Mouse (Mus musculus): ENCODE data around the gene Cdt1. TPM values are rescaled to one million over a fixed set of nuclear protein-coding genes. Genes with fewer than 3 reads are reported as not detected.
"Not testable (repeated sequence)": the region's sequence is repeated elsewhere in the genome, so short reads cannot be mapped to it uniquely, and the experiment has no call there.

Cdt1 gene
- polyA plus RNA-seq, 2 experiments: 34.0 to 79.0 TPM

- Histone ChIP-seq H3K4me2 (replicated peaks; ENCODE audit: low read depth, low read length, severe bottlenecking) (no peak overlapping the region), H3K36me3 (ENCODE audit: control insufficient read depth, insufficient read depth, low read length) (peaks cover 59% of the 10 kb centered on the region), H3K4me1 (ENCODE audit: control insufficient read depth, insufficient read depth, low read length) (peaks cover 20% of the 10 kb centered on the region), H3K27ac (replicated peaks; ENCODE audit: low read depth, low read length) (no peak overlapping the region), H3K4me3 (replicated peaks; ENCODE audit: low read length) (peak overlapping the region; percentile 93; the same call in 1 of the 2 replicates), H3K27me3 (ENCODE audit: control insufficient read depth, insufficient read depth, low read length) (no peaks in the 10 kb centered on the region), H3K9ac (ENCODE audit: low read depth, low read length, severe bottlenecking) (no peak overlapping the region), H3K9me3 (ENCODE audit: control insufficient read depth, low read length) (no peaks in the 10 kb centered on the region)
- ATAC-seq (ENCODE audit: low FRiP score, low read depth) (no peak), DNase-seq (ENCODE audit: low spot score) (no peak)
- no peak for TF ChIP-seq POLR2A (IDR thresholded peaks at IDR 0.05; ENCODE audit: borderline replicate concordance, extremely low read depth, insufficient read depth, insufficient read length)
- WGBS: 92% methylated on average over 16 of the region's 16 CpGs
Observed at GRCm38 (mm10) chr8:122569996-122570395, 2.2 kb downstream of the Cdt1 start.

- H3K36me3 ChIP-seq (ENCODE audit: control insufficient read depth, insufficient read depth, low read length): peaks cover 62% of the 10 kb centered on the region
- H3K9ac ChIP-seq (ENCODE audit: low read depth, low read length, severe bottlenecking): no peak overlapping the region
- H3K4me2 ChIP-seq (replicated peaks; ENCODE audit: low read depth, low read length, severe bottlenecking): no peak overlapping the region
- 89% methylated on average over 11 of the region's 11 CpGs for WGBS
- no peaks in the 10 kb centered on the region for H3K27me3 ChIP-seq (ENCODE audit: control insufficient read depth, insufficient read depth, low read length)
- no peak for TF ChIP-seq POLR2A (IDR thresholded peaks at IDR 0.05; ENCODE audit: borderline replicate concordance, extremely low read depth, insufficient read depth, insufficient read length)
- ATAC-seq (ENCODE audit: low FRiP score, low read depth): no peak
- H3K4me3 ChIP-seq (replicated peaks; ENCODE audit: low read length): no peak overlapping the region
- H3K9me3 ChIP-seq (ENCODE audit: control insufficient read depth, low read length): no peaks in the 10 kb centered on the region
- H3K27ac ChIP-seq (replicated peaks; ENCODE audit: low read depth, low read length): no peak overlapping the region
- DNase-seq (ENCODE audit: low spot score): no peak
- H3K4me1 ChIP-seq (ENCODE audit: control insufficient read depth, insufficient read depth, low read length): peaks cover 32% of the 10 kb centered on the region
Observed at GRCm38 (mm10) chr8:122571153-122571552, 3.3 kb downstream of the Cdt1 start.

DNA sequence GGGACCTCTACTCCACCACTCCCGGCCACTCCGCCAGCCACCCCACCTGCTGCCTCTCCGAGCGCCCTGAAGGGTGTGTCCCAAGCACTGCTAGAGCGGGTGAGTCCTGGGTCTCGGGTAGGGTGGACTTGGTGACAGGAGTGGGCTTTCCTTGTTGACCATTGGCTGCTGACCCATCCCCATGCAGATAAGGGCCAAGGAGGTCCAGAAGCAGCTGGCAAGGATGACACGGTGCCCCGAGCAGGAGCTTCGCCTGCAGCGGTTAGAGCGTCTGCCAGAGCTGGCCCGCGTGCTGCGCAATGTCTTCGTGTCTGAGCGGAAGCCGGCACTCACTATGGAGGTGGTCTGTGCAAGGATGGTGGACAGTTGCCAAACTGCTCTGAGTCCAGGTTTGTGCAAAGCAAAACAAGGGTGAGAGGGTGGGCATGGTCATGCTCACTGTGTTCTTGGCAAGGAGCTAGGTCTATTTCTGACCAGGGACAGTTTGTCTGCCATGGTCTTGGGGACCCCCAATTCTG lies 4.0 kb downstream of the Cdt1 start:
- Histone ChIP-seq H3K27ac (replicated peaks; ENCODE audit: low read depth, low read length) (no peak overlapping the region), H3K4me3 (replicated peaks; ENCODE audit: low read length) (no peak overlapping the region), H3K27me3 (ENCODE audit: control insufficient read depth, insufficient read depth, low read length) (no peaks in the 10 kb centered on the region), H3K4me1 (ENCODE audit: control insufficient read depth, insufficient read depth, low read length) (peaks cover 29% of the 10 kb centered on the region), H3K9ac (ENCODE audit: low read depth, low read length, severe bottlenecking) (no peak overlapping the region), H3K36me3 (ENCODE audit: control insufficient read depth, insufficient read depth, low read length) (peaks cover 62% of the 10 kb centered on the region), H3K9me3 (ENCODE audit: control insufficient read depth, low read length) (no peaks in the 10 kb centered on the region), H3K4me2 (replicated peaks; ENCODE audit: low read depth, low read length, severe bottlenecking) (no peak overlapping the region)
- no peak for TF ChIP-seq POLR2A (IDR thresholded peaks at IDR 0.05; ENCODE audit: borderline replicate concordance, extremely low read depth, insufficient read depth, insufficient read length)
- DNase-seq (ENCODE audit: low spot score): no peak
- WGBS: 90% methylated on average over 17 of the region's 17 CpGs
- ATAC-seq (ENCODE audit: low FRiP score, low read depth): no peak

DNA sequence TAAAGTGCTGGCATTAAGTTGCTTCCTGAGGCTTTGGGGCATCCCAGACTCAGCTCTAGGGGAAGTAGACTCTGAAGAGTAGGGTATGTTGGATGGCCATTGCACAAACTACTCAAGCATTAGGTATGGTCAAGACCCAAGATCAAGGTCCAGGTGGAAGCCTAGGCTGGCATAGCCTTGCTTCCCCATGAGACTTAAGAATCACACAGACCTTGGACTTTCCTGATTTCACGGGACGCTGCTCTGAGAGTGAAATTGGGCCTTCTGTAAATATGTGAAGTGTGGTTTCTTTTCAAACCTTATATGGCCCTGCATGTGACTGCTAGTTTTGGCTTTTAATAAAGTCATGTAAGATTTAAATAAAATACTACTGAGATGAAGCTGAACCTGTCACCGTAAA lies 4.9 kb downstream of the Cdt1 start:
- Histone ChIP-seq H3K27ac (replicated peaks; ENCODE audit: low read depth, low read length) (no peak overlapping the region), H3K4me2 (replicated peaks; ENCODE audit: low read depth, low read length, severe bottlenecking) (no peak overlapping the region), H3K9ac (ENCODE audit: low read depth, low read length, severe bottlenecking) (no peak overlapping the region), H3K9me3 (ENCODE audit: control insufficient read depth, low read length) (no peaks in the 10 kb centered on the region), H3K36me3 (ENCODE audit: control insufficient read depth, insufficient read depth, low read length) (peaks cover 62% of the 10 kb centered on the region), H3K27me3 (ENCODE audit: control insufficient read depth, insufficient read depth, low read length) (no peaks in the 10 kb centered on the region), H3K4me3 (replicated peaks; ENCODE audit: low read length) (no peak overlapping the region), H3K4me1 (ENCODE audit: control insufficient read depth, insufficient read depth, low read length) (peaks cover 32% of the 10 kb centered on the region)
- no peak for TF ChIP-seq POLR2A (IDR thresholded peaks at IDR 0.05; ENCODE audit: borderline replicate concordance, extremely low read depth, insufficient read depth, insufficient read length)
- ATAC-seq (ENCODE audit: low FRiP score, low read depth) (no peak), DNase-seq (ENCODE audit: low spot score) (no peak)
- WGBS: 90% methylated on average over 3 of the region's 3 CpGs

- not testable (repeated sequence) for H3K4me2 ChIP-seq (replicated peaks; ENCODE audit: low read depth, low read length, severe bottlenecking); H3K27me3 ChIP-seq (ENCODE audit: control insufficient read depth, insufficient read depth, low read length); H3K9ac ChIP-seq (ENCODE audit: low read depth, low read length, severe bottlenecking); ATAC-seq (ENCODE audit: low FRiP score, low read depth); H3K27ac ChIP-seq (replicated peaks; ENCODE audit: low read depth, low read length); DNase-seq (ENCODE audit: low spot score); H3K9me3 ChIP-seq (ENCODE audit: control insufficient read depth, low read length); H3K4me3 ChIP-seq (replicated peaks; ENCODE audit: low read length)
- 47% methylated on average over 4 of the region's 4 CpGs for WGBS
- Histone ChIP-seq H3K36me3 (ENCODE audit: control insufficient read depth, insufficient read depth, low read length) (peaks cover 62% of the 10 kb centered on the region), H3K4me1 (ENCODE audit: control insufficient read depth, insufficient read depth, low read length) (peaks cover 32% of the 10 kb centered on the region)
Observed at GRCm38 (mm10) chr8:122573176-122573575, 5.4 kb downstream of the Cdt1 start.

GRCm38 (mm10) chr8:122573577-122573976 lies 5.8 kb downstream of the Cdt1 start:
- no peak for TF ChIP-seq POLR2A (IDR thresholded peaks at IDR 0.05; ENCODE audit: borderline replicate concordance, extremely low read depth, insufficient read depth, insufficient read length)
- no peak overlapping the region for H3K9ac ChIP-seq (ENCODE audit: low read depth, low read length, severe bottlenecking)
- H3K4me1 ChIP-seq (ENCODE audit: control insufficient read depth, insufficient read depth, low read length): peaks cover 33% of the 10 kb centered on the region

More at GRCm38 (mm10) chr8:122573577-122573976, 5.8 kb downstream of the Cdt1 start:
- Histone ChIP-seq H3K27ac (replicated peaks; ENCODE audit: low read depth, low read length) (no peak overlapping the region), H3K9me3 (ENCODE audit: control insufficient read depth, low read length) (no peaks in the 10 kb centered on the region), H3K4me2 (replicated peaks; ENCODE audit: low read depth, low read length, severe bottlenecking) (no peak overlapping the region), H3K27me3 (ENCODE audit: control insufficient read depth, insufficient read depth, low read length) (no peaks in the 10 kb centered on the region), H3K4me3 (replicated peaks; ENCODE audit: low read length) (no peak overlapping the region), H3K36me3 (ENCODE audit: control insufficient read depth, insufficient read depth, low read length) (peaks cover 62% of the 10 kb centered on the region)
- ATAC-seq (ENCODE audit: low FRiP score, low read depth) (no peak), DNase-seq (ENCODE audit: low spot score) (no peak)
- 61% methylated on average over 9 of the region's 9 CpGs for WGBS

Data from limb, embryonic 14.5 days (tissue).